Mouse (Mus musculus) myocyte (in vitro differentiated cells): ENCODE data around the gene Mapk9. TPM values are rescaled to one million over a fixed set of nuclear protein-coding genes. Genes with fewer than 3 reads are reported as not detected.
A peak's percentile ranks its signal among the peaks of the same experiment; 100 is the strongest.

Source experiments
- H3K27me3 ChIP-seq: one replicate; pipeline ENCODE4 v1.6.1; 2011; ENCODE audit not compliant: control insufficient read depth, insufficient read depth, insufficient read length
- H3K36me3 ChIP-seq: one replicate; pipeline ENCODE4 v1.6.1; 2011; ENCODE audit not compliant: control insufficient read depth, insufficient read depth
- H3K4me2 ChIP-seq: one replicate; pipeline ENCODE4 v1.6.1; 2011; ENCODE audit warnings: low read depth, control low read depth
- H3K4me3 ChIP-seq: one replicate; pipeline ENCODE4 v1.5.1; 2011; ENCODE audit warnings: mild to moderate bottlenecking, control low read depth, moderate library complexity
- H3K79me2 ChIP-seq: one replicate; pipeline ENCODE4 v1.6.1; 2011; ENCODE audit not compliant: control insufficient read depth, insufficient read depth
- H3ac ChIP-seq: one replicate; pipeline ENCODE4 v1.6.1; 2011; ENCODE audit not compliant: control insufficient read depth, insufficient read length
- CEBPB ChIP-seq: IDR thresholded peaks from 2 replicates; pipeline ENCODE4 v1.6.1; 2011; ENCODE audit warnings: mild to moderate bottlenecking, moderate library complexity; ENCODE audit not compliant: poor library complexity, insufficient read depth, severe bottlenecking
- E2F4 ChIP-seq: IDR thresholded peaks from one replicate; pipeline ENCODE4 v1.6.1; 2011; ENCODE audit warnings: mild to moderate bottlenecking, control low read depth, moderate library complexity; ENCODE audit not compliant: insufficient read depth
- MAX ChIP-seq: IDR thresholded peaks from one replicate; pipeline ENCODE4 v1.6.1; 2011; ENCODE audit warnings: low read depth, mild to moderate bottlenecking, control low read depth
- MYOD1 ChIP-seq, 3 experiments: IDR thresholded peaks; one replicate each; pipeline ENCODE4 v1.6.1; 2011; ENCODE audit warnings: control low read depth in 2 of 3, low read depth in 2 of 3, mild to moderate bottlenecking in 2 of 3, moderate library complexity in 1 of 3; ENCODE audit not compliant: insufficient read length in 2 of 3, control insufficient read depth in 1 of 3
- MYOG ChIP-seq, 3 experiments: IDR thresholded peaks; one replicate each; pipeline ENCODE4 v1.6.1; 2011; ENCODE audit warnings: control low read depth in 2 of 3, low read depth in 2 of 3, mild to moderate bottlenecking in 2 of 3; ENCODE audit not compliant: insufficient read length in 2 of 3, control insufficient read depth in 1 of 3, insufficient read depth in 1 of 3
- POLR2A ChIP-seq: IDR thresholded peaks from one replicate; pipeline ENCODE4 v1.6.1; 2011; ENCODE audit warnings: low read depth, mild to moderate bottlenecking, control low read depth, moderate library complexity; ENCODE audit not compliant: insufficient read length
- POLR2AphosphoS2 ChIP-seq: IDR thresholded peaks from one replicate; pipeline ENCODE4 v1.6.1; 2011; ENCODE audit warnings: low read depth, control low read depth; ENCODE audit not compliant: insufficient read length
- REST ChIP-seq: IDR thresholded peaks from one replicate; pipeline ENCODE4 v1.6.1; 2011; ENCODE audit warnings: mild to moderate bottlenecking, control low read depth, moderate library complexity; ENCODE audit not compliant: insufficient read depth, insufficient read length
- SRF ChIP-seq: IDR thresholded peaks from one replicate; pipeline ENCODE4 v1.6.1; 2011; ENCODE audit warnings: low read depth; ENCODE audit not compliant: control insufficient read depth, insufficient read length
- TCF12 ChIP-seq: IDR thresholded peaks from one replicate; pipeline ENCODE4 v1.6.1; 2011; ENCODE audit warnings: mild to moderate bottlenecking, control low read depth; ENCODE audit not compliant: poor library complexity, insufficient read depth, severe bottlenecking
- TCF3 ChIP-seq: IDR thresholded peaks from one replicate; pipeline ENCODE4 v1.6.1; 2011; ENCODE audit warnings: low read depth, control low read depth; ENCODE audit not compliant: insufficient read length
- USF1 ChIP-seq: IDR thresholded peaks from one replicate; pipeline ENCODE4 v1.6.1; 2011; ENCODE audit warnings: low read depth, mild to moderate bottlenecking, control low read depth, moderate library complexity
- polyA plus RNA-seq: library from polyadenylated mRNA; unstranded; fragments of >200 nt; fragmentation: generic; extraction: Trizol; gene quantifications from one replicate; pipeline ENCODE4 v1.2.1, GENCODE M21; 2012; ENCODE audit warnings: missing spikeins

Mapk9 gene
- polyA plus RNA-seq, result 21.5 TPM

GRCm38 (mm10) chr11:49846401-49847070 lies at the start of gene Mapk9:
Gene Mapk9, plus strand, starts transcription at chr11:49846751.
- peak within 1 kb of the TSS; percentile 93 for H3K4me2 ChIP-seq
- H3K27me3 ChIP-seq, result no peaks in the 10 kb centered on the region
- H3K79me2 ChIP-seq, result peaks cover 12% of the 10 kb centered on the region
- H3ac ChIP-seq, result peak within 1 kb of the TSS; percentile 63
- H3K4me3 ChIP-seq, result peak within 1 kb of the TSS; percentile 39
- no peaks in the 10 kb centered on the region for H3K36me3 ChIP-seq
- TF ChIP-seq POLR2A, result peak; percentile 65
- TF ChIP-seq POLR2AphosphoS2, result peak; percentile 36
- TF ChIP-seq MYOD1 (IDR thresholded peaks at IDR 0.05; ENCODE audit: control insufficient read depth in 1 of 3, insufficient read length in 2 of 3, low read depth in 2 of 3), result peak in 1 of 3 experiments; percentile 0
- TF ChIP-seq E2F4, result peak; percentile 34
- TF ChIP-seq MYOG (IDR thresholded peaks at IDR 0.05; ENCODE audit: control insufficient read depth in 1 of 3, insufficient read depth in 1 of 3, insufficient read length in 2 of 3, low read depth in 2 of 3), result peak in 1 of 3 experiments; percentile 17
- no peak for TF ChIP-seq CEBPB
- no peak for TF ChIP-seq REST

GRCm38 (mm10) chr11:49798931-49799330 lies 47.6 kb upstream of the Mapk9 start:
- Histone ChIP-seq H3K4me2 (no peak overlapping the region), H3ac (no peak overlapping the region), H3K79me2 (no peaks in the 10 kb centered on the region), H3K27me3 (peaks cover 30% of the 10 kb centered on the region), H3K36me3 (no peaks in the 10 kb centered on the region), H3K4me3 (no peak overlapping the region)
- TF ChIP-seq TCF3, result no peak
- no peak for TF ChIP-seq MYOD1 (IDR thresholded peaks at IDR 0.05; ENCODE audit: control insufficient read depth in 1 of 3, insufficient read length in 2 of 3, low read depth in 2 of 3)
- no peak for TF ChIP-seq E2F4
- TF ChIP-seq MAX, result no peak
- no peak for TF ChIP-seq POLR2AphosphoS2
- TF ChIP-seq REST, result no peak
- TF ChIP-seq TCF12, result no peak
- TF ChIP-seq POLR2A, result no peak
- no peak for TF ChIP-seq CEBPB
- TF ChIP-seq MYOG (IDR thresholded peaks at IDR 0.05; ENCODE audit: control insufficient read depth in 1 of 3, insufficient read depth in 1 of 3, insufficient read length in 2 of 3, low read depth in 2 of 3), result no peak

- no peak overlapping the region for H3K4me2 ChIP-seq
- peaks cover 21% of the 10 kb centered on the region for H3K27me3 ChIP-seq
- H3K79me2 ChIP-seq, result no peaks in the 10 kb centered on the region
- TF ChIP-seq SRF (no peak), MYOD1 (IDR thresholded peaks at IDR 0.05; ENCODE audit: control insufficient read depth in 1 of 3, insufficient read length in 2 of 3, low read depth in 2 of 3) (no peak), REST (no peak), TCF3 (no peak), TCF12 (no peak), USF1 (no peak), E2F4 (no peak), CEBPB (no peak), POLR2A (no peak), MYOG (IDR thresholded peaks at IDR 0.05; ENCODE audit: control insufficient read depth in 1 of 3, insufficient read depth in 1 of 3, insufficient read length in 2 of 3, low read depth in 2 of 3) (no peak), POLR2AphosphoS2 (no peak), MAX (no peak)
- no peak overlapping the region for H3K4me3 ChIP-seq
- H3ac ChIP-seq, result no peak overlapping the region
- no peaks in the 10 kb centered on the region for H3K36me3 ChIP-seq
Measured at GRCm38 (mm10) chr11:49801516-49801915, 45.0 kb upstream of the Mapk9 start.

GRCm38 (mm10) chr11:49803801-49804200 lies 42.8 kb upstream of the Mapk9 start:
- Histone ChIP-seq H3K36me3 (no peaks in the 10 kb centered on the region), H3K4me2 (no peak overlapping the region), H3ac (no peak overlapping the region), H3K79me2 (no peaks in the 10 kb centered on the region), H3K27me3 (peaks cover 7% of the 10 kb centered on the region), H3K4me3 (no peak overlapping the region)
- TF ChIP-seq MAX, result no peak
- TF ChIP-seq POLR2AphosphoS2, result no peak
- TF ChIP-seq REST, result no peak
- TF ChIP-seq SRF, result no peak

GRCm38 (mm10) chr11:49806218-49806617 lies 40.3 kb upstream of the Mapk9 start:
- no peak for TF ChIP-seq TCF3
- no peak for TF ChIP-seq SRF
- no peak for TF ChIP-seq TCF12
- TF ChIP-seq E2F4, result no peak
- no peak for TF ChIP-seq CEBPB
- no peak for TF ChIP-seq REST
- TF ChIP-seq MYOG (IDR thresholded peaks at IDR 0.05; ENCODE audit: control insufficient read depth in 1 of 3, insufficient read depth in 1 of 3, insufficient read length in 2 of 3, low read depth in 2 of 3), result no peak
- no peak for TF ChIP-seq MYOD1 (IDR thresholded peaks at IDR 0.05; ENCODE audit: control insufficient read depth in 1 of 3, insufficient read length in 2 of 3, low read depth in 2 of 3)
- no peak for TF ChIP-seq POLR2AphosphoS2
- no peak for TF ChIP-seq USF1
- no peak for TF ChIP-seq MAX
- no peak for TF ChIP-seq POLR2A
- no peaks in the 10 kb centered on the region for H3K27me3 ChIP-seq

More at GRCm38 (mm10) chr11:49806218-49806617, 40.3 kb upstream of the Mapk9 start:
- Histone ChIP-seq H3K4me2 (no peak overlapping the region), H3ac (no peak overlapping the region), H3K36me3 (no peaks in the 10 kb centered on the region), H3K79me2 (no peaks in the 10 kb centered on the region), H3K4me3 (no peak overlapping the region)
